Mouse (Mus musculus) cerebellum, adult 2 months (tissue): ENCODE measurements around the gene Gpr83.

Experiments used
- CTCF ChIP-seq: fragments of 200-500 bp; IDR thresholded peaks from 2 replicates; pipeline ENCODE4 v1.5.1; 2011; ENCODE audit warnings: low read depth, mild to moderate bottlenecking, control low read depth, low read length, moderate library complexity, borderline replicate concordance; ENCODE audit not compliant: insufficient read depth
- POLR2A ChIP-seq: fragments of 200-500 bp; IDR thresholded peaks from 2 replicates; pipeline ENCODE4 v1.6.1; 2011; ENCODE audit warnings: low read length, control low read depth, borderline replicate concordance; ENCODE audit not compliant: insufficient read depth

- no peak for TF ChIP-seq POLR2A
- no peak for TF ChIP-seq CTCF
Measured at GRCm38 (mm10) chr9:14905956-14906355, 45.9 kb downstream of the Gpr83 start.
